Mouse (Mus musculus) hindbrain, embryonic 10.5 days (tissue): ENCODE data around the gene Zcchc2. TPM values are rescaled to one million over a fixed set of nuclear protein-coding genes. Genes with fewer than 3 reads are reported as not detected.
A peak's percentile ranks its signal among the peaks of the same experiment; 100 is the strongest.

Experiments
- DNase-seq: peaks from one replicate; pipeline ENCODE4 v3.0.0-alpha.2; 2017; ENCODE audit warnings: low spot score
- H3K27ac ChIP-seq: fragments of 300-500 bp; sonication (generic); 2 replicates; pipeline ENCODE4 v1.5.1; 2016; ENCODE audit warnings: mild to moderate bottlenecking, moderate library complexity
- H3K27me3 ChIP-seq: fragments of 300-500 bp; sonication (generic); 2 replicates; pipeline ENCODE4 v1.6.1; 2016; ENCODE audit warnings: mild to moderate bottlenecking; ENCODE audit not compliant: poor library complexity, insufficient read depth, severe bottlenecking
- H3K36me3 ChIP-seq: fragments of 300-500 bp; sonication (generic); 2 replicates; pipeline ENCODE4 v1.6.1; 2016; ENCODE audit warnings: mild to moderate bottlenecking, moderate library complexity
- H3K4me1 ChIP-seq: fragments of 300-500 bp; sonication (generic); replicated peaks from 2 replicates; pipeline ENCODE4 v1.6.1; 2016; ENCODE audit warnings: mild to moderate bottlenecking
- H3K4me3 ChIP-seq: fragments of 300-500 bp; sonication (generic); 2 replicates; pipeline ENCODE4 v1.5.1; 2016; ENCODE audit warnings: mild to moderate bottlenecking, moderate library complexity
- H3K9me3 ChIP-seq: fragments of 300-500 bp; sonication (generic); 2 replicates; pipeline ENCODE4 v1.6.1; 2016; ENCODE audit warnings: mild to moderate bottlenecking, moderate library complexity
- WGBS: fragments of 180-500 bp; shearing (Covaris S2); methylation state at CpG from one replicate; pipeline ENCODE4 v1.1.7; 2016; 5-methylcytosine and 5-hydroxymethylcytosine counted together
- polyA plus RNA-seq: library from polyadenylated mRNA; unstranded; fragments of >200 nt; fragmentation: Nextera tagmentation; extraction: Ambion mirVana; gene quantifications from 2 replicates; pipeline ENCODE4 v1.2.1, GENCODE M21; 2016

Gene Zcchc2
- polyA plus RNA-seq, 1 experiment from 2014 or later, result 1.4 TPM

GRCm38 (mm10) chr1:105991931-105992837, 2.0 kb downstream of the Zcchc2 start:
- peak overlapping the region; percentile 92 for H3K27ac ChIP-seq
- no peak for DNase-seq

GRCm38 (mm10) chr1:105993196-105993595, 3.0 kb downstream of the Zcchc2 start:
- WGBS, result 15% methylated on average over 7 of the region's 7 CpGs
- Histone ChIP-seq H3K4me1 (peaks cover 39% of the 10 kb centered on the region), H3K27ac (peak overlapping the region; percentile 91), H3K36me3 (no peaks in the 10 kb centered on the region), H3K27me3 (peaks cover 15% of the 10 kb centered on the region), H3K9me3 (no peaks in the 10 kb centered on the region), H3K4me3 (peak overlapping the region; percentile 89)
- DNase-seq, result no peak

More at GRCm38 (mm10) chr1:105991931-105992837, 2.0 kb downstream of the Zcchc2 start:
- H3K36me3 ChIP-seq, result no peaks in the 10 kb centered on the region
- peaks cover 40% of the 10 kb centered on the region for H3K4me1 ChIP-seq
- no peaks in the 10 kb centered on the region for H3K9me3 ChIP-seq
- H3K27me3 ChIP-seq, result peaks cover 15% of the 10 kb centered on the region
- H3K4me3 ChIP-seq, result peak overlapping the region; percentile 89
- 35% methylated on average over 17 of the region's 17 CpGs for WGBS

GRCm38 (mm10) chr1:105993601-105994209, 3.5 kb downstream of the Zcchc2 start:
- Histone ChIP-seq H3K4me1 (peaks cover 37% of the 10 kb centered on the region), H3K4me3 (peak overlapping the region; percentile 89), H3K27ac (peak overlapping the region; percentile 91), H3K27me3 (peaks cover 15% of the 10 kb centered on the region), H3K36me3 (no peaks in the 10 kb centered on the region), H3K9me3 (no peaks in the 10 kb centered on the region)
- peak; percentile 90 for DNase-seq
- WGBS, result under 1% methylated on average over 37 of the region's 37 CpGs

- 63% methylated on average over 2 of the region's 2 CpGs for WGBS
- peaks cover 15% of the 10 kb centered on the region for H3K27me3 ChIP-seq
- peaks cover 37% of the 10 kb centered on the region for H3K4me1 ChIP-seq
- no peak for DNase-seq
- H3K4me3 ChIP-seq, result no peak overlapping the region
- no peaks in the 10 kb centered on the region for H3K9me3 ChIP-seq
- no peaks in the 10 kb centered on the region for H3K36me3 ChIP-seq
- no peak overlapping the region for H3K27ac ChIP-seq
Measured at GRCm38 (mm10) chr1:105995966-105996365, 5.8 kb downstream of the Zcchc2 start.

GRCm38 (mm10) chr1:105997282-105997681, 7.1 kb downstream of the Zcchc2 start:
- Histone ChIP-seq H3K9me3 (no peaks in the 10 kb centered on the region), H3K36me3 (no peaks in the 10 kb centered on the region), H3K4me3 (no peak overlapping the region), H3K4me1 (peaks cover 25% of the 10 kb centered on the region), H3K27ac (no peak overlapping the region), H3K27me3 (peaks cover 9% of the 10 kb centered on the region)
- DNase-seq, result no peak
- WGBS, result 75% methylated on average over 3 of the region's 3 CpGs

GRCm38 (mm10) chr1:105999802-106000201, 9.6 kb downstream of the Zcchc2 start:
- WGBS, result 97% methylated on average over 2 of the region's 2 CpGs
- Histone ChIP-seq H3K36me3 (peaks cover 6% of the 10 kb centered on the region; the same call in 1 of the 2 replicates), H3K4me1 (no peaks in the 10 kb centered on the region; the same call in 1 of the 2 replicates)

GRCm38 (mm10) chr1:106007581-106007980, 17.4 kb downstream of the Zcchc2 start:
- H3K27me3 ChIP-seq, result no peaks in the 10 kb centered on the region
- H3K27ac ChIP-seq, result no peak overlapping the region
- no peak for DNase-seq
- H3K36me3 ChIP-seq, result peaks cover 43% of the 10 kb centered on the region
- WGBS, result 95% methylated on average over 1 of the region's 1 CpGs
- H3K4me1 ChIP-seq, result no peaks in the 10 kb centered on the region
- H3K9me3 ChIP-seq, result no peaks in the 10 kb centered on the region
- H3K4me3 ChIP-seq, result no peak overlapping the region

More at GRCm38 (mm10) chr1:105999802-106000201, 9.6 kb downstream of the Zcchc2 start:
- DNase-seq, result no peak
- Histone ChIP-seq H3K27ac (no peak overlapping the region), H3K9me3 (no peaks in the 10 kb centered on the region), H3K4me3 (no peak overlapping the region), H3K27me3 (no peaks in the 10 kb centered on the region)

- H3K4me3 ChIP-seq, result no peak overlapping the region
- 93% methylated on average over 7 of the region's 7 CpGs for WGBS
- DNase-seq, result no peak
- H3K27ac ChIP-seq, result no peak overlapping the region
- H3K4me1 ChIP-seq, result no peaks in the 10 kb centered on the region
- peaks cover 31% of the 10 kb centered on the region for H3K36me3 ChIP-seq
- no peaks in the 10 kb centered on the region for H3K27me3 ChIP-seq
- no peaks in the 10 kb centered on the region for H3K9me3 ChIP-seq
Measured at GRCm38 (mm10) chr1:106011097-106011496, 20.9 kb downstream of the Zcchc2 start.

GRCm38 (mm10) chr1:106013759-106014158, 23.6 kb downstream of the Zcchc2 start:
- 93% methylated on average over 2 of the region's 2 CpGs for whole genome bisulfite sequencing
- Histone ChIP-seq H3K36me3 (peaks cover 33% of the 10 kb centered on the region), H3K27ac (no peak overlapping the region), H3K4me3 (no peak overlapping the region), H3K4me1 (no peaks in the 10 kb centered on the region), H3K9me3 (no peaks in the 10 kb centered on the region), H3K27me3 (no peaks in the 10 kb centered on the region)
- DNase-seq, result no peak

GRCm38 (mm10) chr1:106016262-106016661, 26.1 kb downstream of the Zcchc2 start:
- H3K4me3 ChIP-seq, result no peak overlapping the region
- H3K27ac ChIP-seq, result no peak overlapping the region
- no peak for DNase-seq
- peaks cover 43% of the 10 kb centered on the region for H3K36me3 ChIP-seq
- H3K27me3 ChIP-seq, result no peaks in the 10 kb centered on the region
- 89% methylated on average over 6 of the region's 6 CpGs for WGBS
- H3K9me3 ChIP-seq, result no peaks in the 10 kb centered on the region
- H3K4me1 ChIP-seq, result no peaks in the 10 kb centered on the region

- H3K4me1 ChIP-seq, result no peaks in the 10 kb centered on the region
- no peak for DNase-seq
- H3K27me3 ChIP-seq, result no peaks in the 10 kb centered on the region
- H3K9me3 ChIP-seq, result no peaks in the 10 kb centered on the region
- no peak overlapping the region for H3K27ac ChIP-seq
- no peak overlapping the region for H3K4me3 ChIP-seq
- peaks cover 66% of the 10 kb centered on the region for H3K36me3 ChIP-seq
- WGBS, result 78% methylated on average over 6 of the region's 6 CpGs
Measured at GRCm38 (mm10) chr1:106019854-106020253, 29.6 kb downstream of the Zcchc2 start.

GRCm38 (mm10) chr1:106022998-106023397, 32.8 kb downstream of the Zcchc2 start:
- Histone ChIP-seq H3K27ac (no peak overlapping the region), H3K4me3 (no peak overlapping the region), H3K9me3 (no peaks in the 10 kb centered on the region), H3K36me3 (peaks cover 62% of the 10 kb centered on the region), H3K4me1 (no peaks in the 10 kb centered on the region), H3K27me3 (no peaks in the 10 kb centered on the region)
- no peak for DNase-seq
- 82% methylated on average over 1 of the region's 1 CpGs for WGBS

GRCm38 (mm10) chr1:106024254-106024653, 34.0 kb downstream of the Zcchc2 start:
- WGBS, result 87% methylated on average over 2 of the region's 2 CpGs
- DNase-seq, result no peak
- no peaks in the 10 kb centered on the region for H3K4me1 ChIP-seq
- H3K9me3 ChIP-seq, result no peaks in the 10 kb centered on the region
- no peaks in the 10 kb centered on the region for H3K27me3 ChIP-seq
- no peak overlapping the region for H3K4me3 ChIP-seq
- H3K27ac ChIP-seq, result no peak overlapping the region
- peaks cover 58% of the 10 kb centered on the region for H3K36me3 ChIP-seq
